Mouse (Mus musculus) spleen, adult 2 months (tissue): Measurements from ENCODE around the gene Tmod2.

ENCODE experiments used
- CTCF ChIP-seq: fragments of 200-500 bp; IDR thresholded peaks from 2 replicates; pipeline ENCODE4 v1.5.1; 2011; ENCODE audit warnings: mild to moderate bottlenecking, inconsistent platforms; ENCODE audit not compliant: insufficient read depth, insufficient read length, insufficient replicate concordance; ENCODE audit errors: extremely low read depth
- POLR2A ChIP-seq: fragments of 200-500 bp; IDR thresholded peaks from 2 replicates; pipeline ENCODE4 v1.6.1; 2011; ENCODE audit warnings: low read depth, low read length, inconsistent platforms

DNA sequence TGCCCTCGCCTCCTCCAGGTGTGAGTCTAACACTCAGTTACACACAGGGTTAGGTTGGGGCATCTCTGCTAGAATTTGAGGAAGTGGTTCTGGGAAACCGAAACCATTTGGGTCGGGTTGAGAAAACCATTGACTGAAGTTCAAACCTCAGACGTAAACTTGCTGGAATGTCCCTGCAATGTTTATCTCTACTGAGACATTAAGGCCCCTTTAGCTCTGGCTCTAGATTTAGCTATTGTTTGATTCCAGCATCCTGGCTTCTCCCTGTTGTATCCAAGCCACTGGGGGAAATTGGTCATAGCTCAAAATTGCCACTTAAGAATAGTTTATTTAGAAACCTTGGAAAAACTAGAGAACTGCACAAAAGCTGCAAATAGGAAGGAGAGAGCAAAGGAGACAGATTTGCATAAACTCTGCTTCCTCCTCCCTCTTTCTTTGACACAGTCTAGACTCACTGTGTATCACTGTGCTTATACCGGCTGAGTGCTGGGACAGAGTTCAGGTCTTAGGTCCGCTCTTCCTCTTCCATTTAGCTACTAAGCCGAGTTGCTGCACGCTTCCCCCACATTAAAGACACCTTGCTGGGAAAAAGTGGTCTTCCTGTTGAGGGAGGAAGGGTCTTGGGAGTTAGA is 19.8 kb upstream of the Tmod2 start:
- TF ChIP-seq CTCF (no peak), POLR2A (no peak)
